Mouse (Mus musculus) forebrain, embryonic 12.5 days (tissue): ENCODE measurements around the gene Vhl. TPM values are rescaled to one million over a fixed set of nuclear protein-coding genes. Genes with fewer than 3 reads are reported as not detected.

Source experiments
- ATAC-seq: fragments of 200-750 bp; cut with Nextera tagmentation; 2 replicates; pipeline ENCODE4 v1.8.0; 2017; ENCODE audit warnings: moderate TSS enrichment; ENCODE audit not compliant: low FRiP score
- H3K27ac ChIP-seq: fragments of 300-500 bp; sonication (generic); 2 replicates; pipeline ENCODE4 v1.5.1; 2016; ENCODE audit warnings: mild to moderate bottlenecking
- H3K27me3 ChIP-seq: fragments of 300-500 bp; sonication (generic); 2 replicates; pipeline ENCODE4 v1.6.1; 2016; ENCODE audit warnings: mild to moderate bottlenecking
- H3K36me3 ChIP-seq: fragments of 300-500 bp; sonication (generic); replicated peaks from 2 replicates; pipeline ENCODE4 v1.6.1; 2016; ENCODE audit warnings: mild to moderate bottlenecking
- H3K4me1 ChIP-seq: fragments of 300-500 bp; sonication (generic); 2 replicates; pipeline ENCODE4 v1.6.1; 2016
- H3K4me2 ChIP-seq: fragments of 300-500 bp; sonication (generic); 2 replicates; pipeline ENCODE4 v1.6.1; 2016; ENCODE audit warnings: mild to moderate bottlenecking, moderate library complexity
- H3K4me3 ChIP-seq: fragments of 300-500 bp; sonication (generic); replicated peaks from 2 replicates; pipeline ENCODE4 v1.5.1; 2016; ENCODE audit warnings: mild to moderate bottlenecking
- H3K9ac ChIP-seq: fragments of 300-500 bp; sonication (generic); 2 replicates; pipeline ENCODE4 v1.6.1; 2016; ENCODE audit warnings: mild to moderate bottlenecking
- H3K9me3 ChIP-seq: fragments of 300-500 bp; sonication (generic); 2 replicates; pipeline ENCODE4 v1.6.1; 2016
- WGBS: fragments of 180-500 bp; shearing (Covaris S2); methylation state at CpG from one replicate; pipeline ENCODE4 v1.1.7; 2016; 5-methylcytosine and 5-hydroxymethylcytosine counted together
- polyA plus RNA-seq: library from polyadenylated mRNA; unstranded; fragments of >200 nt; fragmentation: Nextera tagmentation; extraction: Ambion mirVana; gene quantifications from 2 replicates; pipeline ENCODE4 v1.2.1, GENCODE M21; 2016

Gene Vhl
- polyA plus RNA-seq, 1 experiment from 2014 or later, result 54.9 TPM

DNA sequence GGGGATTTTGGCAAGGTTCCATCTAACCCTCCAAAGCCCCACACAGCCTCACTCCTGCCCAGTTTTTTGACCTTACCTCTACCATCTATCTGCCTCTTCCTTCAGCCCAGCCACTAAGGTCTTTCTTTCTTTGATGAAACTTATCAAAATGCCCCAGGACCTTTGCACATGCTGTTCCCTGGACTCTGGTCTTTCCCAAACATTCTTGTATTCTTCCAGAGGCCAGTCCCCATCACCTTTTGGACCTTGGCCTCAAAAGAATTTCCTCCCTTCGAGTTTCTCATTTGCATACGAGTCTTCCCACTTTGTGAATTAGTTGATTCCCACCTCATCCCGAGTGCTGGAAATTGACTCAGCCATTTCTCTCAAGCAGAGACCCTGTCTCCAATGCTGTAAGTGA is 31.7 kb downstream of the Vhl start:
- Histone ChIP-seq H3K27me3 (no peaks in the 10 kb centered on the region), H3K4me3 (no peak overlapping the region), H3K4me1 (no peaks in the 10 kb centered on the region), H3K4me2 (no peak overlapping the region), H3K9me3 (no peaks in the 10 kb centered on the region), H3K9ac (no peak overlapping the region), H3K36me3 (no peaks in the 10 kb centered on the region), H3K27ac (no peak overlapping the region)
- 89% methylated on average over 3 of the region's 3 CpGs for WGBS
- no peak for ATAC-seq

DNA sequence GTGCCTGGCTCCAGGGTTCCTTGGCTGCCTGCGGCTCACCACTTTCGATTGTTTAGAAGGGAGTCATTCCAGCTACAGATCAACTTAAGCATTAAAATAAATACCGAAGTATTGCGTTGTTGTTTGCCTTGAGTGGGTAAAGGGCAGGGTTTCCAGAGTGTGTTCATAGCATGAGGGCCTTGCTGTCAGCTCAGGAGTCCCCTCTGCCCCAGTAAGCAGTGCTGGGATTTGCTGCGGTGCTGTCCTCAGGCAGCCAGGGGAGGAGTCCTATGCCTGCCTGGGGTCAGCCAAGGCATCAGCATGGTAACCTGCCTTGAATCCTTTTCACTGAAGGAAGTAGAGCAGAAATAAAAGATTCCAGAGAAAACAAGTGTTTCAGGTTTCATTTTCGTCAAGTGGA is 33.1 kb downstream of the Vhl start:
- Histone ChIP-seq H3K36me3 (no peaks in the 10 kb centered on the region), H3K4me2 (no peak overlapping the region), H3K27ac (no peak overlapping the region), H3K9ac (no peak overlapping the region), H3K4me1 (peaks cover 4% of the 10 kb centered on the region; the same call in 1 of the 2 replicates), H3K4me3 (no peak overlapping the region), H3K9me3 (no peaks in the 10 kb centered on the region), H3K27me3 (no peaks in the 10 kb centered on the region)
- ATAC-seq, result no peak
- 90% methylated on average over 6 of the region's 6 CpGs for WGBS

DNA sequence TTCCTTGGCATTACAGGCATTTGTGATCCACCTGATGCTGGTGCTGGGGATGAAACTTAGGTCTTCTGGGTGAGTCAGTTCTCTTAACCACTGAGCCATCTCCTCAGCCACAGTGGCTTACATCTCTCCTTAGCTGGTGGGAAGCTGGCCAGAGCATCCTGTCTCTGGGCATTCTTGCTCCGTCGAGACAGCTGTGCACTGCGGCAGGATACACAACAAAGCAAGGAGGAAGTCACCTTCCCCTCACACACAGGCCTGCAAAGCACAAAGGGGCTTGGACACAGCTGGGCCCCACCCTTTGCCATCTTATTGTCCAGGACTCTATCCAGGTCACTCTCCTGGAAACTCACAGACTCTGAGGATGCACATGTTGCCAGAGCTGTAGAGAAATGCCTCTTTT is 34.5 kb downstream of the Vhl start:
- Histone ChIP-seq H3K9ac (no peak overlapping the region), H3K36me3 (no peaks in the 10 kb centered on the region), H3K4me2 (no peak overlapping the region), H3K4me1 (peaks cover 6% of the 10 kb centered on the region; the same call in 1 of the 2 replicates), H3K27me3 (no peaks in the 10 kb centered on the region), H3K27ac (no peak overlapping the region), H3K9me3 (no peaks in the 10 kb centered on the region), H3K4me3 (no peak overlapping the region)
- WGBS, result 67% methylated on average over 3 of the region's 3 CpGs
- no peak for ATAC-seq

DNA sequence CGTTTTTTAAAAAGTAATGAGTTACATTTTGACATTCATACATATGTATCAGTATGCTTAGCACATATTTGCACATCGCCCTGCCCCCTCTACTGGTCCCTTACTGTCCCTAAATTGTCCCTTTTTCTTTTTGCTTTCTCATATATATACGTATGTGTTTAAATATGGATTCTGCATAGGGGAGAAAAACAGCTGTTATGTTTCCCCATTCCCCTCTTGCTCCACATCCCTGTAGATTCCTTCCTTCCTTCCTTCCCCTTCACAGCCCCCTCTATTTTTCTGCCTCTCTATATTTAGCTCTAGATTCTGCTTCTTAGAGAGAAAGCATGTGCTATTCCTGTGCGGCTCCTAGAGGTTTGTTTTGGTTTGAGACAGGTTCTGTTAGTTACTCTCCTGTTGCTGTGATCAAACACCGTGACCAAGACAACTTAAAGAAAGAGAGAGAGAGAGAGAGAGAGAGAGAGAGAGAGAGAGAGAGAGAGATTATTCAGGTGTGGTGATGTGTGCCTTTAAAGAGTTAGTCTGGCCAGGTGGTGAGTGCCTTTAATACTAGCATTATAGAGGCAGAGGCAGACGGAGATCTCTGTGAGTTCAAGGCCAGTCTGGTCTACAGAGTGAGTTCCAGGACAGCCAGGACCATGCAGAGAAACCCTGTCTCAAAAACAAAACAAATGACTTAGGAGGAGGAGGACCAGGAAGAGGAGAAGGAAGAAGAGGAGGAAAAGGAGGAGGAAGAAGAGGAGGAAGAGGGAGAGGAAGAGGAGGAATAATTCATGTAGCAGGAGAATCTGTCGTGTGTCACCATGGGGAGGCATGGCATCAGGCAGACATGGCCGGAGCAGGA is 36.1 kb downstream of the Vhl start:
- H3K9ac ChIP-seq, result no peak overlapping the region
- peaks cover 6% of the 10 kb centered on the region; the same call in 1 of the 2 replicates for H3K4me1 ChIP-seq
- no peak overlapping the region for H3K27ac ChIP-seq
- no peak for ATAC-seq
- no peaks in the 10 kb centered on the region for H3K9me3 ChIP-seq
- whole genome bisulfite sequencing, result 81% methylated on average over 8 of the region's 8 CpGs
- H3K27me3 ChIP-seq, result no peaks in the 10 kb centered on the region
- no peak overlapping the region for H3K4me3 ChIP-seq
- H3K4me2 ChIP-seq, result no peak overlapping the region
- no peaks in the 10 kb centered on the region for H3K36me3 ChIP-seq

DNA sequence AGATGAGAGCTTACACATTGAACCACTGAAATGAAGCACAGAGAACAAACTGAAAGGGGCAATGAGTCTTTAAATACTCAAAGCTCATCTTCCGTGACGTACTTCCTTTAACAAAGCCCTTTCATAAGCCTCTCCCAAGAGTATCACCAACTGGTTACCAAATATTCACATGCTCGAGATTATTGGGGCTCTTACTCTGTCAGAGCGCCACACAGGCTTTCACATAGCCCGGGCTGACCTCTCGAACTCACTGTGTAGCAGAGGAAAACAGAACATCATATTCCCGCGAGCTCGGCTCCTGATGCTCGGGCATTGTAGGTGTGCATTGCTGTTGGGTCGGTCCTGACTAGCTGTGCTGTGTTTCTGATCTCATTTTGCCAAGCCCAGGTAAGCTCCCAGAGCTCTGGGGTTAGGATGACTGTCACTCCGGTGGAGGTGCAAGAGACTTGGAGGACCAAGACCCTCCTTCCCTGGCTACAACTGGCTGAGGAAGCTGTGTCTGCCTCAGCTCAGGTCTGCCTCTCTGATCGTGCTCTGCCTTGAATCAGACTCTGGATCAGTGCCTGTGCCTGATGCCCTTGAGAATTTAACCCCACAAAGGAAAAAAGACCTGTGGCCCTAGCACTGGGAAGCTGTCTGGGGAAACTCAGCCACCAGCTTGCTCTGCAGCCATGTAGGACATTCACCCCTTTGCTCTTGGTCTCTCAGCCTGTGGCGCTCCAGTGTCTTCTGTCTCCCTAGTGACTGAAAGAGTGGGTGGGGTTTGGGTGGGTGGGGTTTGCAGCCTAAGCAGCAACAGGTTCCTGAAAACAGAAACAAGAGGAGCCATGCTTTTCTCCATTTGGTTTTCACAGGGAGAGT is 37.0 kb downstream of the Vhl start:
- Histone ChIP-seq H3K36me3 (no peaks in the 10 kb centered on the region), H3K4me3 (no peak overlapping the region), H3K27me3 (no peaks in the 10 kb centered on the region), H3K9me3 (no peaks in the 10 kb centered on the region), H3K27ac (no peak overlapping the region), H3K9ac (no peak overlapping the region), H3K4me2 (no peak overlapping the region), H3K4me1 (peaks cover 6% of the 10 kb centered on the region; the same call in 1 of the 2 replicates)
- no peak for ATAC-seq
- 73% methylated on average over 14 of the region's 14 CpGs for WGBS

DNA sequence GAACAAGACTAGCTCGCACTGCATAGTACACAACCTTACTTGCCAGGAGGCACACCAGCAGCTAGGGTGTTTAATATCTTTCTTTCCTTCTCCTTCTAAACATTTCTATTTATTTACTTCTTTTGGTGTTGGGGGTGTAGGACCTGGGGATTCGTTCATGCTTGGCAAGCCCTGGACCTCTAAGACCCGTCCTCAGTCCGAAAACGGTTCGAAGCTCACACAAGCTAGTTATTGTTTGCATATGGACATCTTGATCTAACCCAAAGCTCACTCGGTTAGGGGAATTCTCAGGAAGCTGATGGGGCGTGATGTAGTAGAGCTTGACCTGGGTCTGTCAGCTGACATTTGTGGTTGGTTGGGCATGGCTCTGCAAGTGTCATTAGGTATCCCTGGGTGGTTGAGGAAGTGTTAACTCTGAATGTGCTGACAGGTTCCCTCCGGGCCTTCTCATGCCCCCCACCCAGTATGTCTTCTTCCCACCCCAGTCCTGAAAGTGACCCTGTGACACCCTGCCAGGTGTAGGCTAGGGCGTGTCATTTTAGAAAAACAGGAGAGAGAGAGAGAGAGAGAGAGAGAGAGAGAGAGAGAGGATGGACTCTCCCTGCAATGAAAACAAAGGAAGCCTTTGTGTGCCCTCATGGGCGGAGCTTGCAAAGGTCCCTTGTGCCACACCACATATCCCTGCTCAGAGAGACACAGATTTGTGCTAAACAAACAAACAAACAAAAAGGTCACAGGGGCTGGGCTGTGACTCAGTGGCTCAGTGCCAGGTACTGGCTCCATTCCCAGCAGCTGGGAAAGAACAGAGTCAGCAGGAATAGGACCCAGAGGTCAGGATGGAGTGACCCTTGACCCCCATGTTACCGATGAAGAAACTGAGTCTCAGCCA is 37.8 kb downstream of the Vhl start:
- Histone ChIP-seq H3K27me3 (no peaks in the 10 kb centered on the region), H3K4me3 (no peak overlapping the region), H3K27ac (no peak overlapping the region), H3K9ac (no peak overlapping the region), H3K4me1 (peaks cover 6% of the 10 kb centered on the region; the same call in 1 of the 2 replicates), H3K36me3 (no peaks in the 10 kb centered on the region), H3K9me3 (no peaks in the 10 kb centered on the region), H3K4me2 (no peak overlapping the region)
- WGBS, result 75% methylated on average over 12 of the region's 12 CpGs
- no peak for ATAC-seq

DNA sequence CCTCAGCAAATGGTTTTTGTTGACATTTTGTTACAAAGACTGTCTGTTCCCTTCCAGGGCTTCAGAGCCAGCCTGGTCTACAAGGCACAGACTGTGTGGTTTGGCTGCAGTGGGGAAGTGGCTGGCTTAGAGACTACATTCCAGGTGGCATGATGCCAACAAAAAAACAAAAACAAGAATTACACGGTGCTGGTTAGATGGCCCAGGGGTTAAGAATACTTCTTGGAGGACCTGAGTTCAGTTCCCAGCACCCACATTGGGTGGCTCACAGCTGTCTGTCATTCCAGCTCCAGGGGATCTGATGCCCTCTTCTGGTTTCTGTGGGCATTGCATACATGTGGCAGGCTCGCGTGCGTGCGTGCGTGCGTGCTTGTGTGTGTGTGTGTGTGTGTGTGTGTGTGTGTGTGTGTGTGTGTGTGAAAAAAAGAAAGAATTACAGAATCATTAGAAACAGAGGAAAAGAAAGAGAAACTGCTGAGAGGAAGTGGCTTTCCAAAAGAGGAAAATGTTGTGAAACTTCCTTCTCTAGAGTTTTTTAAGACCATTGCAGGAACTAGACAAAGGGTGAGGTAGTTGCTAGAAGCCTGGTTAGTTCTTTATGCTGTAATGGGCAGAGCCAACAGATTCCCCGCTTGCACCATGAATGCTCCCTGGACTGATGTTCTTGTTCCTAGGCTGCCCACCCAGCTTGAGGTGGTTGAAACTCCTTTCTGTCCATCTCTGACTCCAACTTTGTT is 39.4 kb downstream of the Vhl start:
- ATAC-seq, result no peak
- no peak overlapping the region for H3K4me2 ChIP-seq
- no peak overlapping the region for H3K9ac ChIP-seq
- H3K4me1 ChIP-seq, result peaks cover 6% of the 10 kb centered on the region; the same call in 1 of the 2 replicates
- no peaks in the 10 kb centered on the region for H3K36me3 ChIP-seq
- no peaks in the 10 kb centered on the region for H3K9me3 ChIP-seq
- WGBS, result 97% methylated on average over 8 of the region's 8 CpGs
- no peak overlapping the region for H3K27ac ChIP-seq
- H3K27me3 ChIP-seq, result no peaks in the 10 kb centered on the region
- no peak overlapping the region for H3K4me3 ChIP-seq

DNA sequence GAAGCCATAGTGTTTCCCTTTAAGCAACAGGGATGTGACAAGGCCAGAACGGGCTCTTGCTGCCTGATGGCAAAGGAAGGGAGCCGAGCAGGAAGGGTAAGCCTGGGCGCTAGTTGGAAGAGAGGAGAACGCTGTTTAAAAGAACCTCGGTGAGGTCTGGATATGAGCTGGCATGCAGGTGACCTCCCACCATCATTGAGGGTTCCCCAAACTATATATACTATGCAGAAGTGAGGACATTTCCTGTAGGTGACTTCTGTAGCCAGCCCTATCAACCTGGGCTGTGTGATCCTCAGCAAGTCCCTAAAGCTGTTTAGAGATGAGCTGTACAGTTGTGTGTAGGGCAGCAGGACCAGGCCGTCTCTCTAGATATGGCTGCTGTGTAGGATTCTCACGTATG is 40.5 kb downstream of the Vhl start:
- H3K4me3 ChIP-seq, result no peak overlapping the region
- WGBS, result 85% methylated on average over 7 of the region's 7 CpGs
- no peak overlapping the region for H3K4me2 ChIP-seq
- no peak for ATAC-seq
- peaks cover 13% of the 10 kb centered on the region for H3K4me1 ChIP-seq
- no peaks in the 10 kb centered on the region for H3K27me3 ChIP-seq
- H3K36me3 ChIP-seq, result no peaks in the 10 kb centered on the region
- H3K9me3 ChIP-seq, result no peaks in the 10 kb centered on the region
- no peak overlapping the region for H3K9ac ChIP-seq
- no peak overlapping the region for H3K27ac ChIP-seq

DNA sequence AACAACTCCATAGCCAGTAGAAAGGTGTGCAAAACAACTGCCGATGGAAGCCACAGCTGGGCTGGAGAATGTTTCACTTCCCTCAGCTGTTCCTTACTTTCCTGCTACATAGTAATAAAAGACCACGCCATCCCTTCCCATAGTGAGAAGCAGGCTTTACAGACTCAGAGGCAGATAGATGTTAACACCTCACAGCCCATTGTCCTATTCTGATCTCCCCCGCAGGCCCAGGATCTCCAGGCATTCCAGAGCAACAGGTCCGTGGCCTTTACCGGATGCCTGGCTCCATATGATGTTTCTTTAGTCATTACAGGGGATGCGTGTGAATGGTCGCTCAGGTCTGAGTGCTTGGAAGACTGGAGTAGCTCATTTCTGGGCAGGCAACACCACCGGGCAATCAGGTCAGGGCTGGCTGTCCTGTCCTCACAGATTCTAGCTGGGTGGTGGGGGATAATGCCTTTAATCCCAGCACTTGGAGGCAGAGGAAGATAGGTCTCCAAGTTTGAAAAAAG is 43.9 kb downstream of the Vhl start:
- ATAC-seq, result no peak
- peaks cover 7% of the 10 kb centered on the region; the same call in 1 of the 2 replicates for H3K4me1 ChIP-seq
- 60% methylated on average over 8 of the region's 8 CpGs for WGBS
- H3K9ac ChIP-seq, result no peak overlapping the region
- H3K27me3 ChIP-seq, result no peaks in the 10 kb centered on the region
- H3K4me3 ChIP-seq, result no peak overlapping the region
- no peak overlapping the region for H3K27ac ChIP-seq
- H3K36me3 ChIP-seq, result no peaks in the 10 kb centered on the region
- no peaks in the 10 kb centered on the region for H3K9me3 ChIP-seq
- no peak overlapping the region for H3K4me2 ChIP-seq

DNA sequence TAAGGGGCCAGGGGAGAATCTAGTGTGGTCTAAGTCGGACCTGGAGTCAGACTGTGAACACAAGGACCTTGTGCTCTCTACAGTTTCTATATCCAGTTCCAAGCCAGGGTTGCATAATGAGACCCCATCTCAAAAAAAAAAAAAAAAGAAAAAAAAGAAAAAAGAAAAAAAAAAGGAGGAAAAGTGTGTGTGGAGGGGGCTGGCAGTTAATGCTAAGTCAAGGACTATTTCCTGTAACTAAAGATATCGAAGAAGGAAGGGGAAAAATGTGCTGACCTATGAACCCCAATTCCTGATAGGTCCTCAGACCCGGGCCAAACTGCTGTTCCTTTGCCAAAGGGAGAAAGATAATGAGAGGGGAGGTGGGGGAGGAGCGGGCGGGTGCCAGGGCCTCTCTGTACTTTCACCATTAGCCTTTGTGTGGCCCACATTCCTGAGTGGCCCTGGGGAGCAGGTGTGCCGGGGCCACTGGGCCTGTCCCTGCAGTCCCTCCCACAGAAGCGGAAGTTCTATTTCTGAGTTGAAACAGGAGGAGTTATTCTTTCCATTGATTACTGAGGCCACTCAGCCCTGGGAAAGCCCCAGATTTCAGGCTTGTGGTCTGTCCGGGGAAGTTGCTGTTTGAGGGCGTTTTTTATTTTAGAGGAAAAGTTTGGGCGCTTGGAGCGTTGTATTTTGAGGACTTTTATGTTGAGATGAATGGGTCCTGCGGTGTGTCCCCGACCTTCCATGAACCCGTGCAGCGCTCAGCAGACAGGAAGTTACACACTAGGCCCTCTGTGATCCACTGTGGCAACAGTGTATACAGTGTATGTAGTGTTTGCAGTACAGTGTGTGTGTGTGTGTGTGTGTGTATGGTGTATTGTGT is 44.8 kb downstream of the Vhl start:
- H3K4me1 ChIP-seq, result peaks cover 7% of the 10 kb centered on the region; the same call in 1 of the 2 replicates
- H3K27ac ChIP-seq, result no peak overlapping the region
- H3K27me3 ChIP-seq, result no peaks in the 10 kb centered on the region
- H3K36me3 ChIP-seq, result no peaks in the 10 kb centered on the region
- no peak overlapping the region for H3K4me3 ChIP-seq
- H3K4me2 ChIP-seq, result no peak overlapping the region
- no peak overlapping the region for H3K9ac ChIP-seq
- 41% methylated on average over 15 of the region's 15 CpGs for WGBS
- no peaks in the 10 kb centered on the region for H3K9me3 ChIP-seq
- ATAC-seq, result no peak
